Mouse (Mus musculus): ENCODE results near the gene Gramd1c.

Gene Gramd1c

GRCm38 (mm10) chr16:43963291-43963690 lies 99.9 kb downstream of the Gramd1c start:
- no peak for DNase-seq (ENCODE audit: low spot score in 2 of 2)

GRCm38 (mm10) chr16:43958038-43958437 lies 105.1 kb downstream of the Gramd1c start:
- no peak for DNase-seq (ENCODE audit: low spot score in 2 of 2)

GRCm38 (mm10) chr16:43954913-43955312 lies 108.2 kb downstream of the Gramd1c start:
- DNase-seq (ENCODE audit: low spot score in 2 of 2), result no peak

- DNase-seq (ENCODE audit: low spot score in 2 of 2), result no peak
Observed at GRCm38 (mm10) chr16:43951591-43951990, 111.6 kb downstream of the Gramd1c start.

- no peak for DNase-seq (ENCODE audit: low spot score in 2 of 2)
Observed at GRCm38 (mm10) chr16:43945869-43946268, 117.3 kb downstream of the Gramd1c start.

DNA sequence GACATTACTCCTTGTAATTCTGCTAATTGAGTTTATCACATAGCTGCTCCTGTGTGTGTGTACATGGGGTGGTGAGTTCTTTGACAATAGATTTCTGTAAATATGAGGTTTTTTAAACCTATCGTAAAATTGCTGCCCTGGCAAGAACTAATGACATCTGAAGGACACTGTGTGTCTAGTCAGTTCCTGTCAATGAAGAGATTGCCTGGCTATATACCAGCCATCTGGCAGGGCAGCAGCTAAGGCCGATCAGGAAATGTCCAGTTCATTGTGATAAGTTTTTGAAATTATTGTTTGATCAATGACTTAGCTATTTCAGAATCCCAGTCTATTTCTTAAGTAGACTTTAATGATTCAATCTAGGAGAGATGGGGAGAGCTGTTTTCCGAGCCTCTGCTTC lies 117.8 kb downstream of the Gramd1c start:
- DNase-seq (ENCODE audit: low spot score in 2 of 2), result peak in 1 of 2 experiments; percentile 11

GRCm38 (mm10) chr16:43940846-43941245 lies 122.3 kb downstream of the Gramd1c start:
- no peak for DNase-seq (ENCODE audit: low spot score in 2 of 2)

DNA sequence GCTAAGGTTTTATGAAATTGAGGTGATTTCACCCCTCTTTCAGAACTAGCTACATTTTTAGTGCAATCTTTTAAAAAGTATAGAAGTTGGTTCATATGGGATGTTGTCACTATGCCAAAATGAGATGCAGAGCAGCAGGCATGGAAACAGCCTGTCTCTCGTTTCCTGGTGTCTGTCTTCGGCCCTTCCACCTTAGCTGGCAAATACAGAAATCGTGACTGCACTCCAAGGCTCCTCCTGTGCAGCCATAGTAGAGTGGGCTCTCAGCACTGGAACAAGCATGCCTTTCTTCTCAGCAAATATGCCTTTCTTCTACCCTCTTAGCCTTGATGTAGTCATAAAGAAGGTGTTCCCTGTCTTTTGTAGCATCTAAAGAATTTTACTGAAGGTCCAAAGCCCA lies 127.3 kb downstream of the Gramd1c start:
- peak in 1 of 2 experiments; percentile 39 for DNase-seq (ENCODE audit: low spot score in 2 of 2)

- DNase-seq (ENCODE audit: low spot score in 2 of 2), result peak in 1 of 2 experiments; percentile 51
Observed at GRCm38 (mm10) chr16:43935367-43935766, 127.8 kb downstream of the Gramd1c start.

DNA sequence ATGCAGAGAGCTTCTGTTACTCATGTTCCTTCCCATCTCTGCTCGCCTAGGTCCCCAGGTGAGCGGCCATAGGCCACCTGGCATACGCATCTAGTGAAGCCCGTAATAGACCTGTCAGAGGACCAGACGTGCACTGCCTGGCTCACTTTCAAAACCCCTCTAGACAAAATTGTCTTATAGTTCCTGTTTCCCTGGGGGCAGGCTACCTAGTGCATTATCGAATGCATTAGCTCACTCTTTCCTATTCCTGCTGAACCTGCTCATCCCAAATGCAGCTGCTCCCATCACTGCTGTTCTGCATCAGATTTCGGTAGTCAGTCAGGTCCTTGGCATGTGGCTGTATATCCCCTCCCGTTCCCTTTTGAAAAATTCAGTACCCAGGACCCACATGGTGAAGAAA lies 128.3 kb downstream of the Gramd1c start:
- no peak for DNase-seq (ENCODE audit: low spot score in 2 of 2)

GRCm38 (mm10) chr16:43933041-43933440 lies 130.1 kb downstream of the Gramd1c start:
- no peak for DNase-seq (ENCODE audit: low spot score in 2 of 2)

DNA sequence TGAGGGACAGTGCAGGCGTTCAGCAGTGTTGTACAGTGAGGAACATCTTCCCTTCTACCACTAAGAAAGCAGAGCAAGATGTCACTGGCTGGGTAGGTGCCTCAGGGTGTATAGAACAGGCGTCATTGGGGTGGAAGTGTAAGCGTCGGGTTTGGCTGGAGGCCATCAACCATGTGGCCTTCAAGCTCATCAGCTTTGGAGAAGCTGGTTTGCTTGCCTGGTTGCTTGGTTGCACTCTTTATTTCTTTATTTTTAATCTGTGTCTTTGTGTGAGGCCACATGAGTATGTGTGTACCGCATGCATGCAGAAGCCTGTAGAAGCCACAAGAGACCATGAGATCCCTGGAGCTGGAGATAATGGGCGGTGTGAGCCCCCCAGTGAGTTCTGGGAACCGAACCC lies 130.8 kb downstream of the Gramd1c start:
- DNase-seq (ENCODE audit: low spot score in 2 of 2), result no peak

DNA sequence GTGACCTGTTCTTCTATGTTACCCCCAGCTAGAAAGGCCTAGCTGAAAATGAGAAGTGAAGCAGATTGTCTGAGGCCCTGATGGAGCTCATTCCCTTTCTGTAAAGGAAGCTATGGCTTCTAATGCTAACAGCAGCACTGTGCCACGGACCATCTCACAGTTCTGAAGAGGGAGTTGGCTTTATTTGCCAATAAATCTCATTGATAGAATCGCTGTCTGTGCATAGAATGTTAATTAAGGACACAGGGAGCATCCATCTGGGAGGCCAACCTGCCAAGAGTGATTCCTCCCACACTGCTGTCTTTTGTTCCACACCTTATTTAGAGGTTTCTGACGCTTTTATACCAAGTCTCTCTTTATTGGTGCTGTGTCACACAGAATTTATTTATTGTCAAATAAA lies 131.6 kb downstream of the Gramd1c start:
- DNase-seq (ENCODE audit: low spot score in 2 of 2), result no peak

DNA sequence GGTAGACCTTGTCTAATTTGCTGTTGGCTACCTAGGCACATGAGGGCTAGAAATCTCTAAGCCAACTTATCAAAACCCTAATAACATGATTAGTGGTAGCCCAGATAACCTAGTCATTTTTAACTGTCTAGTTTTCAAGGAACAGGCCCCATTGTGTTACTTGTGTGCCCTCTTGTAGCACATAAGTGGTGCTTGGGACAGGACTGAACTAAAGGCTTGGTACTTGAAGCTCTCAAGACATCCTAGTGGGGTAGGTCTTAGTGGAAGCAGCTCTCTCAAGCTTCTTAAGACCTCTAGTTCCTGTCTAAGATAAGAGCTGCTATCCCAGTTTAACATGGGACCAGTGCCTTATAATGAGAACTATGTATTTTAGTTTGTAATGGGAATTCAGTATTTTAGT lies 132.6 kb downstream of the Gramd1c start:
- no peak for DNase-seq (ENCODE audit: low spot score in 2 of 2)

Data from right cerebral cortex, postnatal 10 days (tissue).